Mouse (Mus musculus) myocyte (in vitro differentiated cells): Measurements from ENCODE around the gene Gpm6a. TPM values are rescaled to one million over a fixed set of nuclear protein-coding genes. Genes with fewer than 3 reads are reported as not detected.
"Not testable (repeated sequence)": the region's sequence is repeated elsewhere in the genome, so short reads cannot be mapped to it uniquely, and the experiment has no call there.

ENCODE experiments used
- H3K27me3 ChIP-seq: one replicate; pipeline ENCODE4 v1.6.1; 2011; ENCODE audit not compliant: control insufficient read depth, insufficient read depth, insufficient read length
- H3K36me3 ChIP-seq: one replicate; pipeline ENCODE4 v1.6.1; 2011; ENCODE audit not compliant: control insufficient read depth, insufficient read depth
- H3K4me2 ChIP-seq: one replicate; pipeline ENCODE4 v1.6.1; 2011; ENCODE audit warnings: low read depth, control low read depth
- H3K4me3 ChIP-seq: one replicate; pipeline ENCODE4 v1.5.1; 2011; ENCODE audit warnings: mild to moderate bottlenecking, control low read depth, moderate library complexity
- H3K79me2 ChIP-seq: one replicate; pipeline ENCODE4 v1.6.1; 2011; ENCODE audit not compliant: control insufficient read depth, insufficient read depth
- H3ac ChIP-seq: one replicate; pipeline ENCODE4 v1.6.1; 2011; ENCODE audit not compliant: control insufficient read depth, insufficient read length
- CEBPB ChIP-seq: IDR thresholded peaks from 2 replicates; pipeline ENCODE4 v1.6.1; 2011; ENCODE audit warnings: mild to moderate bottlenecking, moderate library complexity; ENCODE audit not compliant: poor library complexity, insufficient read depth, severe bottlenecking
- E2F4 ChIP-seq: IDR thresholded peaks from one replicate; pipeline ENCODE4 v1.6.1; 2011; ENCODE audit warnings: mild to moderate bottlenecking, control low read depth, moderate library complexity; ENCODE audit not compliant: insufficient read depth
- MAX ChIP-seq: IDR thresholded peaks from one replicate; pipeline ENCODE4 v1.6.1; 2011; ENCODE audit warnings: low read depth, mild to moderate bottlenecking, control low read depth
- MYOD1 ChIP-seq, 3 experiments: IDR thresholded peaks; one replicate each; pipeline ENCODE4 v1.6.1; 2011; ENCODE audit warnings: control low read depth in 2 of 3, low read depth in 2 of 3, mild to moderate bottlenecking in 2 of 3, moderate library complexity in 1 of 3; ENCODE audit not compliant: insufficient read length in 2 of 3, control insufficient read depth in 1 of 3
- MYOG ChIP-seq, 3 experiments: IDR thresholded peaks; one replicate each; pipeline ENCODE4 v1.6.1; 2011; ENCODE audit warnings: control low read depth in 2 of 3, low read depth in 2 of 3, mild to moderate bottlenecking in 2 of 3; ENCODE audit not compliant: insufficient read length in 2 of 3, control insufficient read depth in 1 of 3, insufficient read depth in 1 of 3
- POLR2A ChIP-seq: IDR thresholded peaks from one replicate; pipeline ENCODE4 v1.6.1; 2011; ENCODE audit warnings: low read depth, mild to moderate bottlenecking, control low read depth, moderate library complexity; ENCODE audit not compliant: insufficient read length
- POLR2AphosphoS2 ChIP-seq: IDR thresholded peaks from one replicate; pipeline ENCODE4 v1.6.1; 2011; ENCODE audit warnings: low read depth, control low read depth; ENCODE audit not compliant: insufficient read length
- REST ChIP-seq: IDR thresholded peaks from one replicate; pipeline ENCODE4 v1.6.1; 2011; ENCODE audit warnings: mild to moderate bottlenecking, control low read depth, moderate library complexity; ENCODE audit not compliant: insufficient read depth, insufficient read length
- SRF ChIP-seq: IDR thresholded peaks from one replicate; pipeline ENCODE4 v1.6.1; 2011; ENCODE audit warnings: low read depth; ENCODE audit not compliant: control insufficient read depth, insufficient read length
- TCF12 ChIP-seq: IDR thresholded peaks from one replicate; pipeline ENCODE4 v1.6.1; 2011; ENCODE audit warnings: mild to moderate bottlenecking, control low read depth; ENCODE audit not compliant: poor library complexity, insufficient read depth, severe bottlenecking
- TCF3 ChIP-seq: IDR thresholded peaks from one replicate; pipeline ENCODE4 v1.6.1; 2011; ENCODE audit warnings: low read depth, control low read depth; ENCODE audit not compliant: insufficient read length
- USF1 ChIP-seq: IDR thresholded peaks from one replicate; pipeline ENCODE4 v1.6.1; 2011; ENCODE audit warnings: low read depth, mild to moderate bottlenecking, control low read depth, moderate library complexity
- polyA plus RNA-seq: library from polyadenylated mRNA; unstranded; fragments of >200 nt; fragmentation: generic; extraction: Trizol; gene quantifications from one replicate; pipeline ENCODE4 v1.2.1, GENCODE M21; 2012; ENCODE audit warnings: missing spikeins

The Gpm6a gene
- polyA plus RNA-seq, 1 experiment: not detected

DNA sequence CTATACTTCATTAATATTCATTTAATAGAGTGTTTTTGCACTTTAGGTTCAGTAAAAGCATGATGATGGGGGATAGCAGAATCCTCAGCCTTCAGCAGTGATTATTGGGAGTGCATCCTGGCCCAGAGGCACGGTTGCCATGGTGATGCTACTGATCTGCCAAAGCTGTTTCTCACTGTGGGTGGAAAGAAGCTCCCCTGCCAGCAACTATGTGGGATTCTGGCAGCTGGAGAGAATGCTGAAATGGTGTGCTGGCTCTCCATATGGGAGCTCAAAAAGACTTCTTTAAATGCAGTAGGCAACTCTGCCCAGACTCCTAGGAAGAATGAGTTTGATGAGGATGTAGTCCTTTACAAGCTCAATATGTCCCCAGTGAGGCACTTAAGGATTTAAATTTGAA lies 79.7 kb downstream of the Gpm6a start:
- H3K4me3 ChIP-seq: no peak overlapping the region
- H3K79me2 ChIP-seq: no peaks in the 10 kb centered on the region
- H3K4me2 ChIP-seq: no peak overlapping the region
- no peak for TF ChIP-seq MYOG (IDR thresholded peaks at IDR 0.05; ENCODE audit: control insufficient read depth in 1 of 3, insufficient read depth in 1 of 3, insufficient read length in 2 of 3, low read depth in 2 of 3)
- no peak for TF ChIP-seq POLR2AphosphoS2
- TF ChIP-seq POLR2A: no peak
- no peak for TF ChIP-seq MAX
- TF ChIP-seq CEBPB: no peak
- no peak for TF ChIP-seq USF1
- no peak for TF ChIP-seq TCF3
- TF ChIP-seq TCF12: no peak
- TF ChIP-seq MYOD1 (IDR thresholded peaks at IDR 0.05; ENCODE audit: control insufficient read depth in 1 of 3, insufficient read length in 2 of 3, low read depth in 2 of 3): no peak
- TF ChIP-seq REST: no peak
- no peaks in the 10 kb centered on the region for H3K36me3 ChIP-seq
- no peaks in the 10 kb centered on the region for H3K27me3 ChIP-seq
- H3ac ChIP-seq: no peak overlapping the region

GRCm38 (mm10) chr8:55035416-55035815 lies 80.8 kb downstream of the Gpm6a start:
- H3ac ChIP-seq: no peak overlapping the region
- H3K4me2 ChIP-seq: no peak overlapping the region
- H3K27me3 ChIP-seq: no peaks in the 10 kb centered on the region
- TF ChIP-seq TCF12 (no peak), MYOD1 (IDR thresholded peaks at IDR 0.05; ENCODE audit: control insufficient read depth in 1 of 3, insufficient read length in 2 of 3, low read depth in 2 of 3) (no peak), SRF (no peak), MAX (no peak), CEBPB (no peak), POLR2AphosphoS2 (no peak)
- no peaks in the 10 kb centered on the region for H3K36me3 ChIP-seq
- no peak overlapping the region for H3K4me3 ChIP-seq
- H3K79me2 ChIP-seq: no peaks in the 10 kb centered on the region

DNA sequence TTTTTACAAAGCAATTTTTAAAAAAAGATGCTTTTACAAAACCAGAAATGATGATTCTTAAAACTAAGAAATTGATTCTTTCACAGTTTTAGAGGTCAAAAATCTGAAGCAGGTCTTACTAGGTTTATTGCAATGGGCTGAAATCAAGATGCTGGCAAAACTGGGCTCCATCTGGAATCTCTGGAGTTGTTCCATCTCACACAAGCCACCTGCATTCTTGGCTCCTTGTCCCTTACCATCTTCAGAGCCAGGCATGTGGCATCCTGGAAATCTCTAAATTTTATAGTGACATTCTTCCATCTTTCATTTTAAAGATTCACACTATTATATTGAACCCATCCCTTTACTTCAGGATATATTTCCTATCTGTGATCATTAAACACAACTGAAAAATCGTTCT lies 88.3 kb downstream of the Gpm6a start:
- Histone ChIP-seq H3K36me3 (no peaks in the 10 kb centered on the region), H3K79me2 (no peaks in the 10 kb centered on the region), H3K4me2 (no peak overlapping the region), H3K27me3 (no peaks in the 10 kb centered on the region), H3ac (no peak overlapping the region), H3K4me3 (no peak overlapping the region)
- TF ChIP-seq CEBPB (no peak), MYOD1 (IDR thresholded peaks at IDR 0.05; ENCODE audit: control insufficient read depth in 1 of 3, insufficient read length in 2 of 3, low read depth in 2 of 3) (no peak)

GRCm38 (mm10) chr8:55048396-55048795 lies 93.8 kb downstream of the Gpm6a start:
- H3ac ChIP-seq: no peak overlapping the region
- TF ChIP-seq SRF: no peak
- H3K36me3 ChIP-seq: no peaks in the 10 kb centered on the region
- H3K27me3 ChIP-seq: no peaks in the 10 kb centered on the region
- no peaks in the 10 kb centered on the region for H3K79me2 ChIP-seq
- no peak overlapping the region for H3K4me2 ChIP-seq
- H3K4me3 ChIP-seq: no peak overlapping the region

DNA sequence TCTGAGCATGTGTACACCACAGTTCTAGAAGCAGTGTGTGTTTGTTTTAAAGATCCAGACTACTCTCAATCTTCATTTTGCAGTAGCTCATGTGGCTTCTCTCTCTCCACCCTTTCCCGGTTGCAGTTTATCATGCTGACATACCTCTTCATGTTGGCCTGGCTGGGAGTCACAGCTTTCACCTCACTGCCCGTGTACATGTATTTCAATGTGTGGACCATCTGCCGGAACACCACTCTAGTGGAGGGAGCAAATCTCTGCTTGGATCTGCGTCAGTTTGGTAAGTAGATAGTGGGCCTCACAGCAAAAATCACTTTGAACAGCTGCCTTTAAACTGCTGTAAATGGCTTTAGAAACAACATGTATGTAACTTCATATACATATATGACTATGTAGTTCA lies 95.3 kb downstream of the Gpm6a start:
- no peak overlapping the region for H3ac ChIP-seq
- no peaks in the 10 kb centered on the region for H3K36me3 ChIP-seq
- no peak overlapping the region for H3K4me3 ChIP-seq
- TF ChIP-seq MAX (no peak), SRF (no peak), E2F4 (no peak), MYOD1 (IDR thresholded peaks at IDR 0.05; ENCODE audit: control insufficient read depth in 1 of 3, insufficient read length in 2 of 3, low read depth in 2 of 3) (no peak), POLR2AphosphoS2 (no peak), REST (no peak), TCF12 (no peak), CEBPB (no peak), MYOG (IDR thresholded peaks at IDR 0.05; ENCODE audit: control insufficient read depth in 1 of 3, insufficient read depth in 1 of 3, insufficient read length in 2 of 3, low read depth in 2 of 3) (no peak), USF1 (no peak), POLR2A (no peak), TCF3 (no peak)
- no peak overlapping the region for H3K4me2 ChIP-seq
- H3K79me2 ChIP-seq: no peaks in the 10 kb centered on the region
- no peaks in the 10 kb centered on the region for H3K27me3 ChIP-seq

- not testable (repeated sequence) for H3K4me3 ChIP-seq, H3K36me3 ChIP-seq, H3K79me2 ChIP-seq, H3K27me3 ChIP-seq, H3K4me2 ChIP-seq, H3ac ChIP-seq
Observed at GRCm38 (mm10) chr8:55068811-55069210, 114.2 kb downstream of the Gpm6a start.
